Mouse (Mus musculus) liver, postnatal 0 days (tissue): ENCODE measurements around the gene Nppc.
A peak's percentile ranks its signal among the peaks of the same experiment; 100 is the strongest.

ENCODE experiments used
- CTCF ChIP-seq: sonication (generic); IDR thresholded peaks from 2 replicates; pipeline ENCODE4 v1.5.1; 2016; ENCODE audit warnings: antibody characterized with exemption, low read depth
- EP300 ChIP-seq: IDR thresholded peaks from 2 replicates; pipeline ENCODE4 v1.6.1; 2016; ENCODE audit warnings: antibody characterized with exemption, low read depth, mild to moderate bottlenecking

- TF ChIP-seq CTCF (no peak), EP300 (0 out of 2 replicates have a peak, but pooled peaks have one; percentile 12)
Measured at GRCm38 (mm10) chr1:86713054-86713453, 42.7 kb upstream of the Nppc start.
